Mouse (Mus musculus) kidney, postnatal 10 days (tissue): ENCODE results near the gene Tspan9.

Experiments used
- DNase-seq: peaks from one replicate; pipeline ENCODE4 v3.0.0; 2021; ENCODE audit warnings: mixed read lengths

Tspan9 gene

DNA sequence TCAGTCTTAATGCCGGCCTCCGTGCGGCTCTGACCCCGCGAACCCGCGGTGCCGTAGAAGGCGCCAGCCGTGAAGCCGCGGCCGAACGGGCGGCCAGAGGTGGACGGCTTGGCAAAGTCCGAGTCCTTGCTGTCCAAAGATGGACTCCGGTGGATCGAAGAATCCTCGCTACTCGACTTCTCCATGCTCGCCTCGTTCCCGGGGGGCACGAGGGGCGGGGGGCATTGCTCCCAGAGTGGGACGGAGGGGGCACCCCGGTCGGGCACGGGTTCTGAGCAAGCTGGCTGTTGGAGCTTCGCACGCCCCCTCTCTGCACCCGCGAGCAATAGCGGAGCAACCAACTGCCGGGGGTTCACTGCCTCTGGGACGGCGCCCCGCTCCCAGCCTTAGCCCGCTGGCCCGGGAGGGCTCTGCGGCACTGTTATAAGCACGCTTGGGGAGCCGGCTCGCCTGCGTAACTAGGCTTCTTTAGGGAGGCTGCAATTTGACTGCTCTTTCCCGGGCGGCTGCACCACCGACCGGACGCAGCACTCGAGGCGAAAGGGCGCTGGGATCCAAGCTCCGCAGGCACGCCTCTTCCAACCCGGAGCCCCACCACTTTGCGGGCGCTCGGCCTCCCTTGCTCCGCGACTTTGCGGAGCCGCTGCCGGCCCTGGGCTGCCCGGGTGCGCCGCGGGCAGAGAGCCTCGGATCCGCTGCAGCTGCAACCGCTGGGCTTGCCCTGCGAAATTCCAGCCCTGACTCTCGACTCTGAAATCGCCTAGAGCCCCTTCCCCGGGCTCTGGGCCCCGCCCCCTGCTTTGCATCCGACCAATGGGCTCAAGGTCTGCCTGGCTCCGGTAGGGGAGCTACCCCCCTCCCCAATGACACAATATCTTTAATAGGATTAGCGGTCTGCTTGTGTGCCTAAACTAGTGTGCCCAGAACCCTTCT lies 108.8 kb downstream of the Tspan9 start:
- DNase-seq = peak; percentile 82

DNA sequence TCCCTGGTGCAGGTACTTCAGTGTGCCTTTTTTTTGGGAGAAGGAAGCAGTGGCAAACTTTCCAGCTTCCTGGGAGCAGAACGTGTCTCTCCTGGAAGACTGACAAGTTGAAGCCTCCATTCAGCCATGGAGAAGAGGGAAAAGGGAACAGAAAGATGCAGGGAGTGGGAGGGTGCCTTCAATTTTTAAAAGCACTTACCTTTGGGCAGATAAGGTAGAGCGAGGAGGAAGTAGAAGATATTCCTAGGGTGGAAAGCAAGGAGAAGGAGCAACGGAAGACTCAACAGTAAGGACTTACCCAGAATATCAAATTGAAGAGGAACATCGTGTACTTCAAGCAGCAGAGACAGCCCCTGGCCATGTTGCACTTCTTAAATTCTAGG lies 109.5 kb downstream of the Tspan9 start:
- no peak for DNase-seq

DNA sequence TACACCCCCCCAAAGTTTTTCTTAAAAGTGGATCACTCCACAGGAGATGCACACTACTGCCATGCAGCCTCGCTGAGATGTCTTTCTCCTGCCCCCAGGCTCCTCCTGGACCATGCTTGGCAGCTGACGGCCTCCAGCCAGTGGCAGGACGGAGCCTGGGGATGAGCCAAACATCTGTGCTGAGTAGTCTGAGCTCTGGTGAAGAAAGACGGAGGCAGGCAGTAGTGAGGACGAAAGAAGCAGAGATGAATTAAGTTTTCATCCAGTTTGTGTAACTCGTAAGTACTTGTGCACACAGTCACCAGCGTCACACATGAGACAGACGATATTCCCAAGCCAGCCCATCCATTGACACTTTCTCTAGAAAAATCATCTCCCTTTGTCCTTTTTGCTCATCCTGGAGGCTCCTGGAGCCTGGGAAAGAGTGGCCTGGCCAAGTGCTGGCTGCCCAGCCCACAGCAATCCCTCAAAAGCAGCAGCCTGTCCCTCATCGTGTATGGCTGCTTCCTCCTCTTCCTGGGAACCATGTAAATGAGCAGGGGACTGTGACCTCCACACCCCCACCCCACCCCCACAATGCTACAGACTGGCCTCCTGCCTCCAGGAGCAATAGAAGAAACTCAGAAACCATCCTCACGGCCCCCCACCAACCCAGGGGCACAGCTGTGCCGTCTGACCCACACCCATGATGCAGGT lies 110.1 kb downstream of the Tspan9 start:
- no peak for DNase-seq

- DNase-seq = peak; percentile 91
These were observed 110.9 kb downstream of the Tspan9 start for GRCm38 (mm10) chr6:128032252-128033171.

- no peak for DNase-seq
These were observed 111.8 kb downstream of the Tspan9 start for GRCm38 (mm10) chr6:128031584-128031983.

- DNase-seq = no peak
These were observed 112.3 kb downstream of the Tspan9 start for GRCm38 (mm10) chr6:128031096-128031495.

DNA sequence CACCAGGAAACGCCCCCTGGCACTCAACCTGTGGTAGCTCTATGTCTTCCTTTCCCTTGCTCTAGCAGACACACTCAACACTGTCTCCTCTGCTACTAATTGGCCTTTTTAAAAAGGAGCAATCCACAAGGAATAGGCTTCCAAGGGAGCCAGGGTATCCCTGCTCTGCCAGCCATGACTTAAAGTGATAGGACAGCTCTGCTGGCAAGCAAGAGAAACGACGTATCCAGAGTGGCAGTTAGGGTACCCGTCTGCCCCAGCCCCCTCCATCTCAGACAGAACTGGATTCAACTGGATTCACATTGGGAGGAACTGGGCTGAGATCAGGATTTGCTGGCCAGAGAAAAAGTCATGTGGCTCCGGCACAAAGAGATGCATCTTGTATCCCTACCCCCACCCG lies 112.9 kb downstream of the Tspan9 start:
- DNase-seq = no peak

- no peak for DNase-seq
These were observed 113.7 kb downstream of the Tspan9 start for GRCm38 (mm10) chr6:128029517-128030348.

- peak; percentile 71 for DNase-seq
These were observed 115.1 kb downstream of the Tspan9 start for GRCm38 (mm10) chr6:128028116-128028940.

- DNase-seq = no peak
These were observed 117.4 kb downstream of the Tspan9 start for GRCm38 (mm10) chr6:128025997-128026396.

- no peak for DNase-seq
These were observed 117.8 kb downstream of the Tspan9 start for GRCm38 (mm10) chr6:128025581-128025980.

GRCm38 (mm10) chr6:128022207-128022606 lies 121.2 kb downstream of the Tspan9 start:
- DNase-seq = no peak

DNA sequence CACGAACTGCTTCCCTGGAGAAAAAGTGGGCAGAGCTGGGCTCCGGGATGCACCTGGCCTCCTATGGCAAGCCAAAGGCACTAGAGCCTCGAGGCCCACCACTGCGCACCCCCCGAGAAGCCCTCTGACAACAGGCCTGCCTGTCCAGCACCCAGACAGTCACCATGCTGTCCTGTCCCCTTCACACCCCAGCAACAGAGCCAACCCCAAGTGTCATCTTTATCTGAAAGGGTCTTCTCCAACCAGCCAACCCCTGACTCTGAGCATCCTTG lies 121.5 kb downstream of the Tspan9 start:
- no peak for DNase-seq

GRCm38 (mm10) chr6:128021106-128021930 lies 122.1 kb downstream of the Tspan9 start:
- no peak for DNase-seq

DNA sequence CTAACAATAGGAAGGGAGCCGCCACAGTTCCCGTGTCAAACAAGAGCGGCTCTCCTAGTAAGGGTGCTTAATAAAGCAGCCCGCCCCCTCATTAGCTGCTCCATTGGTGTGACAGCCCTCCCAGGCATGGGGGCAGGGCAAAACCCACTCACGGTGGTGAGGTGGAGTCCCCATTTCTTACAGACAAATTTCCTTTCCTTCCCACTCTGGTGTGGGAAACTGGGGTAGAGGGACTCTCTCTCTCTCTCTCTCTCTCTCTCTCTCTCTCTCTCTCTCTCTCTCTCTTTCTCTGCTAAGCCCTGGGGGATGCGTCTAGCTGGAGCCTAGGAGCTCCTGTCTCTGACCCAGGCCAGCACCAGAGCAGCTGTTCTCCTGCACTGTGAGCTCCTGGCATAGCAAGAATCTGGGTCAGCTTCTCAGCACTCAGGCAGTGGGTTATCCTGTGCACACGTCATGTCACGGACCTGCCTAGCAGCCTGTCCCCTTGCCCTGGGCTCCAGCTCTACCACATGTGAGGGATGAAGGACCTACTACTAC lies 122.8 kb downstream of the Tspan9 start:
- no peak for DNase-seq

GRCm38 (mm10) chr6:128020053-128020452 lies 123.3 kb downstream of the Tspan9 start:
- DNase-seq = no peak

DNA sequence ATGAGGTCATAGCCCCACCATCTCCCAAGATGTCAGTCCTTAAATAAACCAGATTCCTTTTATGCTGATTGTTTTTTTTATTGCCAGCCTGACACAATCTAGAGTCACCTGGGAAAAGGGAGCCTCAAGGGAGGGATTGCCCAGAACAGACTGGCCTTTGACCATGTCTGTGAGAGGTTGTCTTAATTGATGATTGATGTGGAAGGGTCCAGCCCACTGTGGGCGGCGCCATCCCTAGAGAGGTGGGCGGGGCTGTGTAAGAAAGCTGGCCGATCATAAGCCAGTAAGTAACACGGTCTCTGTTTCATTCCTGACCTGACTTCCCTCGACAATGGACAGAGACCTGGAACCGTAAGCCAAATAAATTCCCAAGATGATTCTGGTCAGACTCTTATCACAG lies 124.3 kb downstream of the Tspan9 start:
- no peak for DNase-seq

DNA sequence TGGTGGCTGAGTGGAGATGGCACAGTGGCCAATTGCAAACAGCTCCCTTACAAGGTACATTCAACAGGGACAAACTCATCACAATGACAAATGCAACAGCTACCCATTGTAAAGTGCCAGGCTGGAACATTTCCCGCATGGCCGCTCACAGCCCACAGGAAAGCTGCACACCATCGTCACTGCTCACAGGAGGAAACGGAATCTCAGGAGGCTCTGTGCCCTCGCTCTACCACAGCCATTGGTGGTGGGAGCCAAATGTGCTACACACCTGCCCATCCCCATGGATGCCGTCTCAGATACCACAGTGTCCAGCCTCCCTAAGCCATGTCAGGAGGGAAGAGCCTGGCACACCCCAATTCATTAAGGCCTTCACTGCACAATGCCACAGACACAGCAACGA lies 128.1 kb downstream of the Tspan9 start:
- no peak for DNase-seq

- DNase-seq = peak; percentile 55
These were observed 131.6 kb downstream of the Tspan9 start for GRCm38 (mm10) chr6:128011781-128012180.

GRCm38 (mm10) chr6:128011071-128011477 lies 132.3 kb downstream of the Tspan9 start:
- DNase-seq = peak; percentile 48
